Mouse (Mus musculus): Measurements from ENCODE around the gene Il9. TPM values are rescaled to one million over a fixed set of nuclear protein-coding genes. Genes with fewer than 3 reads are reported as not detected.
A peak's percentile ranks its signal among the peaks of the same experiment; 100 is the strongest.

Il9 gene
- polyA plus RNA-seq, 1 experiment from 2014 or later, result not detected

DNA sequence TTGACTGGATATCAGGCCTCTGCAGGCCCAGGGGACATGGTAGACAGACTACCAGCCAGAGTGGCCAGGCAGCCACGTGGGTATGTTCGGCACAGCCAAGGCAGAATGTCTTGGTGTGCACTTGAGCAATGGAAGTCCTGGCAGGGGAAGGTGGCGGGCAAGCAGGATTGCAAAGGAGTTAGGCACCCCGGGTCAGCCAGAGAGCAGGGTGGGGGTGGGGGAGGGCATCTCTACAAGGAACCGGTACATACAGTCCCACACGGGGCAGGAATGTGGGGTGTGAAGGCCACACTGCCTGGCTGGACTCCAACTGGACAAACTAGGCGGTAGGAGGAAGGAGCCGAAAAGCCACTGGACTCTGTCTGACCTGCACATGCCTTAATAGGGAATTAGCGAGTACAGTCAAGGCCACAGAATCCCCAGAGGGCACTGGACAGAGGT, 47.7 kb downstream of the Il9 start:
- DNase-seq (ENCODE audit: low spot score), result no peak
- peak overlapping the region; percentile 70 for H3K27ac ChIP-seq
- no peaks in the 10 kb centered on the region for H3K36me3 ChIP-seq
- WGBS, result 75% methylated on average over 9 of the region's 9 CpGs
- H3K9me3 ChIP-seq, result no peaks in the 10 kb centered on the region
- H3K27me3 ChIP-seq (ENCODE audit: insufficient read depth, poor library complexity, severe bottlenecking), result peaks cover 71% of the 10 kb centered on the region
- H3K4me3 ChIP-seq, result no peak overlapping the region
- peaks cover 44% of the 10 kb centered on the region for H3K4me1 ChIP-seq (replicated peaks)

GRCm38 (mm10) chr13:56433466-56433865, 48.6 kb downstream of the Il9 start:
- no peaks in the 10 kb centered on the region for H3K36me3 ChIP-seq

DNA sequence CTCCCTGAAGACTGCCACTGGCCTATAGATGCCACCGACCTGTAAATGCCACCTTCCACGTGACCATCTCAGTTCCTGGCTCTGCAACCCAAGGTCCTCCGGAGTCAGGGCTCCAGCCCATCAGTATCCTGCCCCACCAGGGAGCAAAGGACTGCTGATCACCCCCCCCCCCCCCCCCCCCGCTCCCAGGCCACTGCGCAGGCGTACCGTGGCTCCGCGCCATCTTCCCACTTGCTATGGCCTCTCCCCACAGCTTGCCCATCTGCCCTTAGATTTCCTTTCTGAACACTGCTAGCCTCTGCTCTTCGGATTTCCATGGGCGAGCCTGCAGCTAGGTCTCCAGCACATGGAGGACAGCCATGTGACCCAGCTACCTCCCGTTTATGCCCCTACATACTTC, 49.5 kb downstream of the Il9 start:
- Histone ChIP-seq H3K36me3 (no peaks in the 10 kb centered on the region), H3K4me1 (replicated peaks) (peaks cover 37% of the 10 kb centered on the region), H3K9me3 (no peaks in the 10 kb centered on the region), H3K4me3 (no peak overlapping the region), H3K27me3 (ENCODE audit: insufficient read depth, poor library complexity, severe bottlenecking) (peaks cover 70% of the 10 kb centered on the region), H3K27ac (0 out of 2 replicates have a peak overlapping the region, but pooled peaks have one; percentile 70)
- DNase-seq (ENCODE audit: low spot score), result no peak
- 88% methylated on average over 11 of the region's 12 CpGs for WGBS

More at GRCm38 (mm10) chr13:56433466-56433865, 48.6 kb downstream of the Il9 start:
- Histone ChIP-seq H3K9me3 (no peaks in the 10 kb centered on the region), H3K27ac (peak overlapping the region; percentile 70), H3K27me3 (ENCODE audit: insufficient read depth, poor library complexity, severe bottlenecking) (peaks cover 70% of the 10 kb centered on the region), H3K4me1 (replicated peaks) (peaks cover 44% of the 10 kb centered on the region), H3K4me3 (no peak overlapping the region)
- peak; percentile 88 for DNase-seq (ENCODE audit: low spot score)
- 9% methylated on average over 10 of the region's 10 CpGs for WGBS

Other genes with a start within 250 kb of the Il9 start
- gene Neurog1, start 230.1 kb downstream of the Il9 start, polyA plus RNA-seq (2016; fragmentation: Nextera tagmentation; extraction: Ambion mirVana), result 28.4 and 33.7 TPM in 2 replicates
- gene Cxcl14, start 185.7 kb downstream of the Il9 start, polyA plus RNA-seq (2016; fragmentation: Nextera tagmentation; extraction: Ambion mirVana), result 6.1 and 12.5 TPM in 2 replicates
- not detected in 2 replicates for gene Gm3045, start 55.7 kb downstream of the Il9 start, polyA plus RNA-seq (2016; fragmentation: Nextera tagmentation; extraction: Ambion mirVana)
- 0.12 TPM in 1 of 2 replicates, not detected in the other for gene Slc25a48, start 43.9 kb downstream of the Il9 start, polyA plus RNA-seq (2016; fragmentation: Nextera tagmentation; extraction: Ambion mirVana)
- 1.4 and 3.2 TPM in 2 replicates for gene Fbxl21, start 40.2 kb upstream of the Il9 start, polyA plus RNA-seq (2016; fragmentation: Nextera tagmentation; extraction: Ambion mirVana)
- gene Lect2, start 66.3 kb upstream of the Il9 start, polyA plus RNA-seq (2016; fragmentation: Nextera tagmentation; extraction: Ambion mirVana), result not detected in 2 replicates
- gene Tgfbi, start 127.3 kb upstream of the Il9 start, polyA plus RNA-seq (2016; fragmentation: Nextera tagmentation; extraction: Ambion mirVana), result 38.4 and 42.9 TPM in 2 replicates
- gene Smad5, start 220.8 kb upstream of the Il9 start, polyA plus RNA-seq (2016; fragmentation: Nextera tagmentation; extraction: Ambion mirVana), result 31.4 and 34.4 TPM in 2 replicates

All from hindbrain, embryonic 10.5 days (tissue).